Mouse (Mus musculus) forebrain, embryonic 15.5 days (tissue): ENCODE data around the gene Slc38a4. TPM values are rescaled to one million over a fixed set of nuclear protein-coding genes. Genes with fewer than 3 reads are reported as not detected.

Source experiments
- ATAC-seq: fragments of 200-750 bp; cut with Nextera tagmentation; replicated peaks from 2 replicates; pipeline ENCODE4 v1.8.0; 2017; ENCODE audit warnings: mild to moderate bottlenecking, moderate TSS enrichment, moderate library complexity
- H3K27ac ChIP-seq: fragments of 300-500 bp; sonication (generic); replicated peaks from 2 replicates; pipeline ENCODE4 v1.5.1; 2015; ENCODE audit warnings: mild to moderate bottlenecking, inconsistent platforms
- H3K27me3 ChIP-seq: fragments of 300-500 bp; sonication (generic); 2 replicates; pipeline ENCODE4 v1.6.1; 2015; ENCODE audit warnings: inconsistent platforms
- H3K36me3 ChIP-seq: fragments of 300-500 bp; sonication (generic); 2 replicates; pipeline ENCODE4 v1.6.1; 2015; ENCODE audit warnings: mild to moderate bottlenecking, inconsistent platforms
- H3K4me1 ChIP-seq: fragments of 300-500 bp; sonication (generic); 2 replicates; pipeline ENCODE4 v1.6.1; 2015; ENCODE audit warnings: inconsistent platforms
- H3K4me2 ChIP-seq: fragments of 300-500 bp; sonication (generic); replicated peaks from 2 replicates; pipeline ENCODE4 v1.6.1; 2015; ENCODE audit warnings: mild to moderate bottlenecking, inconsistent platforms
- H3K4me3 ChIP-seq: fragments of 300-500 bp; sonication (generic); 2 replicates; pipeline ENCODE4 v1.5.1; 2015; ENCODE audit warnings: mild to moderate bottlenecking, inconsistent platforms
- H3K9ac ChIP-seq: fragments of 300-500 bp; sonication (generic); replicated peaks from 2 replicates; pipeline ENCODE4 v1.6.1; 2015; ENCODE audit warnings: mild to moderate bottlenecking, inconsistent platforms
- H3K9me3 ChIP-seq: fragments of 300-500 bp; sonication (generic); 2 replicates; pipeline ENCODE4 v1.6.1; 2016; ENCODE audit warnings: inconsistent platforms
- WGBS: fragments of 180-500 bp; shearing (Covaris S2); methylation state at CpG from one replicate; pipeline ENCODE4 v1.1.7; 2015; ENCODE audit warnings: mixed read lengths; 5-methylcytosine and 5-hydroxymethylcytosine counted together
- polyA plus RNA-seq: library from polyadenylated mRNA; unstranded; fragments of >200 nt; fragmentation: Nextera tagmentation; extraction: Ambion mirVana; gene quantifications from 2 replicates; pipeline ENCODE4 v1.2.1, GENCODE M21; 2015

Slc38a4 gene
- polyA plus RNA-seq, 1 experiment from 2014 or later, result 2.4 TPM

DNA sequence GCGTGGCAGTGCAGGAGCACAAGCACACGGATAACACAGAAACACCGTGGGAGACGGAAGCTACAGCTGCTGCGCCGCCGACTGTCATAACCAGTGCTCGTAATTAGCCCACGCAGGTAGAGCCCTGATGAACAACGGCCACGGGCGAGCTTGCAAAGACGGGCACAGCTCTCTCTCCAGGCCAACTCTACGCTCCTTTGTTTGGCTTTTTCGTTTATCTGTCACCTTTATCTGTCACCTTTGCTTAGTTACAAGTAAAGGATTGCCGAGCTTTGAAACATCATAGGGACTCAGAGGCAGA lies 101.9 kb downstream of the Slc38a4 start:
- WGBS, result 48% methylated on average over 16 of the region's 16 CpGs
- Histone ChIP-seq H3K36me3 (no peaks in the 10 kb centered on the region), H3K27ac (peak overlapping the region; percentile 64), H3K4me2 (peak overlapping the region; percentile 54), H3K9ac (peak overlapping the region; percentile 48), H3K4me1 (peaks cover 8% of the 10 kb centered on the region; the same call in 1 of the 2 replicates), H3K27me3 (no peaks in the 10 kb centered on the region), H3K9me3 (no peaks in the 10 kb centered on the region), H3K4me3 (peak overlapping the region; percentile 40)
- ATAC-seq, result peak; percentile 26; the same call in 1 of the 2 replicates

- H3K27me3 ChIP-seq, result no peaks in the 10 kb centered on the region
- peak overlapping the region; percentile 64 for H3K27ac ChIP-seq
- H3K4me1 ChIP-seq, result peaks cover 8% of the 10 kb centered on the region; the same call in 1 of the 2 replicates
- peak overlapping the region; percentile 48 for H3K9ac ChIP-seq
- 28% methylated on average over 23 of the region's 23 CpGs for WGBS
- H3K4me2 ChIP-seq, result peak overlapping the region; percentile 54
- H3K4me3 ChIP-seq, result peak overlapping the region; percentile 40
- no peaks in the 10 kb centered on the region for H3K36me3 ChIP-seq
- no peaks in the 10 kb centered on the region for H3K9me3 ChIP-seq
- peak; percentile 83 for ATAC-seq
Observed at GRCm38 (mm10) chr15:96953112-96953937, 102.4 kb downstream of the Slc38a4 start.

DNA sequence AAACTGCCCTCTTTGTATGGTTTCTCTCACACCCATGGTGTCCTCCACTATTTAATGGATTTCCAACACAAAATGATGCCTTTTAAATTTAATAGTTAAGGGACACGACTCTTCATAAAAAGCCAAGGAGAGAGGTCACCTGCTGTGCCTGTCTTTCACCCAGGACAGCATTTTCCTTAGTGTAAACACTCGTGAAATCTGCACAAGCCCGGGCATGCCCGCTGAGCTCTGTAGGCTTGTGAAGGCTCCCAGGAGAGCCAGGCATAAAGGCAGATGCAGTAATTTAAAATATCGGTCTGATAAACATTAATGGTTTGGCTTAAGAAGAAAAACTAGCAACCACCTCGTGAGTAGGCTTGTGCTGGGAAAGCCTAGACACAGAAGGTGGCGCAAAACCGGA lies 103.3 kb downstream of the Slc38a4 start:
- Histone ChIP-seq H3K9me3 (no peaks in the 10 kb centered on the region), H3K27ac (no peak overlapping the region), H3K4me2 (no peak overlapping the region), H3K36me3 (no peaks in the 10 kb centered on the region), H3K4me3 (no peak overlapping the region), H3K4me1 (peaks cover 8% of the 10 kb centered on the region; the same call in 1 of the 2 replicates), H3K9ac (no peak overlapping the region), H3K27me3 (no peaks in the 10 kb centered on the region)
- ATAC-seq, result no peak
- 70% methylated on average over 8 of the region's 8 CpGs for WGBS

- H3K4me2 ChIP-seq, result no peak overlapping the region
- no peak overlapping the region for H3K27ac ChIP-seq
- WGBS, result 33% methylated on average over 5 of the region's 5 CpGs
- H3K9me3 ChIP-seq, result no peaks in the 10 kb centered on the region
- H3K27me3 ChIP-seq, result no peaks in the 10 kb centered on the region
- peaks cover 8% of the 10 kb centered on the region; the same call in 1 of the 2 replicates for H3K4me1 ChIP-seq
- no peak overlapping the region for H3K4me3 ChIP-seq
- no peak for ATAC-seq
- no peak overlapping the region for H3K9ac ChIP-seq
- H3K36me3 ChIP-seq, result no peaks in the 10 kb centered on the region
Observed at GRCm38 (mm10) chr15:96951783-96952182, 104.0 kb downstream of the Slc38a4 start.

DNA sequence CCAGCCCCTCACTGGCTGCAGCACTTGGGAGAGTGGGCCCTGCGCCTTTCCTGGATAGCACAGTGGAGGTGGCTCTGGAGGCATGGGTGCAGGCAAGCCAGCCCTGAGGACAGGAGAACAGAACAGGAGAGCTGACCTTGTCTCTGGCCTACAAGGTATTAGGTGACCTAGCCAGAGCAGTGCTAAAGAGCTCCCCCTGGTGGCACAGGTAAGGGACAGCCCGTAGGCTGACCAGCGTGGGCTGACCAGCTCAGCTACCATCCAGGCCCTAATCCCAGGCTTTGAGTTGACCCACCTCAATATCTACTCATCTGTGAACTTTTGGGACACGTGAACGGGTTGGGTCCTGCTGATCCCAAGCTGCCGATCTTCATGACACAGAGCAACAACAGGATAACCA lies 107.3 kb downstream of the Slc38a4 start:
- H3K4me1 ChIP-seq, result peaks cover 3% of the 10 kb centered on the region; the same call in 1 of the 2 replicates
- no peak overlapping the region for H3K27ac ChIP-seq
- 65% methylated on average over 6 of the region's 6 CpGs for WGBS
- no peaks in the 10 kb centered on the region for H3K27me3 ChIP-seq
- ATAC-seq, result no peak
- no peak overlapping the region for H3K4me3 ChIP-seq
- H3K36me3 ChIP-seq, result no peaks in the 10 kb centered on the region
- no peak overlapping the region for H3K4me2 ChIP-seq
- no peak overlapping the region for H3K9ac ChIP-seq
- H3K9me3 ChIP-seq, result no peaks in the 10 kb centered on the region

Other genes starting within 250 kb of the Slc38a4 start
- 3.1 and 4.1 TPM in 2 replicates for gene Pced1b, start 191.2 kb upstream of the Slc38a4 start, polyA plus RNA-seq
- 4.7 and 6.5 TPM in 2 replicates for gene Amigo2, start 191.3 kb upstream of the Slc38a4 start, polyA plus RNA-seq